Mouse (Mus musculus) C2C12 (cell line): ENCODE results near the gene Gm11549.

Source experiments
- CTCF ChIP-seq: IDR thresholded peaks from one replicate; pipeline ENCODE4 v1.5.1; 2011; ENCODE audit not compliant: control insufficient read depth, insufficient read depth, insufficient read length
- MAX ChIP-seq: IDR thresholded peaks from one replicate; pipeline ENCODE4 v1.6.1; 2011; ENCODE audit warnings: mild to moderate bottlenecking, control low read depth
- USF1 ChIP-seq: IDR thresholded peaks from one replicate; pipeline ENCODE4 v1.6.1; 2011; ENCODE audit warnings: low read depth, mild to moderate bottlenecking, control low read depth, moderate library complexity

GRCm38 (mm10) chr3:36544961-36545360 is 23.3 kb upstream of the Gm11549 start:
- TF ChIP-seq CTCF (no peak), USF1 (no peak), MAX (no peak)
